Mouse (Mus musculus): ENCODE results near the gene Imp3. TPM values are rescaled to one million over a fixed set of nuclear protein-coding genes. Genes with fewer than 3 reads are reported as not detected.

Gene Imp3
- polyA plus RNA-seq, 1 experiment from 2014 or later = 74.5 TPM

DNA sequence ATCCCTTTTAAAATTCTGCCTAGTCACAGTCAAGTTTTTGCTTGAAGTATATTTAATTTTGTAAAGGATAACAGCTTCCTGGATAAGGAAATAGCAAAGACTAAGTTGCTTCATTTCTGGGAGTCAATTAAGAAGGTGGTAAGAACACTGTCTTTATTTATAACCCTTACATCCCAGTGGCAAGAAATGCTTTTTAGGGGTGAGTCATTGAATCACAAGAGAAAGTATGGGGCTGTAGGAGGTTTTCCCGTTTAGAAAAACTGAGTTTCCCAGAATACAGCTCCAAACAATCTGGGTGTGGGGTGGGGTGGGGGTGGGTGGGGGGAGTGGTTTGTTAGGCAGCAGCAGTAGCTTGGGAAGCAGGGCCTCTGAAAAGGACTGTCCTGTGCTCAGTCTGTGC, 44.2 kb downstream of the Imp3 start:
- Histone ChIP-seq H3K4me2 (no peak overlapping the region), H3K27ac (no peak overlapping the region), H3K9ac (no peak overlapping the region), H3K4me3 (no peak overlapping the region), H3K27me3 (no peaks in the 10 kb centered on the region), H3K4me1 (replicated peaks) (no peaks in the 10 kb centered on the region), H3K36me3 (peaks cover 60% of the 10 kb centered on the region), H3K9me3 (no peaks in the 10 kb centered on the region)
- 72% methylated on average over 1 of the region's 1 CpGs for WGBS
- ATAC-seq (ENCODE audit: low FRiP score) = no peak

Other genes with a start within 250 kb of the Imp3 start
- gene Lingo1, start 141.0 kb upstream of the Imp3 start, polyA plus RNA-seq (2015; fragmentation: Nextera tagmentation; extraction: Ambion mirVana) = 48.9 and 50.4 TPM in 2 replicates
- 0.18 TPM in 1 of 2 replicates, not detected in the other for gene Odf3l1, start 72.8 kb upstream of the Imp3 start, polyA plus RNA-seq (2015; fragmentation: Nextera tagmentation; extraction: Ambion mirVana)
- 4.2 and 5.2 TPM in 2 replicates for gene Cspg4, start 72.4 kb upstream of the Imp3 start, polyA plus RNA-seq (2015; fragmentation: Nextera tagmentation; extraction: Ambion mirVana)
- gene Snx33, start 9.1 kb upstream of the Imp3 start, polyA plus RNA-seq (2015; fragmentation: Nextera tagmentation; extraction: Ambion mirVana) = 2.9 and 3.7 TPM in 2 replicates
- gene Snupn, start 13.4 kb downstream of the Imp3 start, polyA plus RNA-seq (2015; fragmentation: Nextera tagmentation; extraction: Ambion mirVana) = 28.5 and 31.5 TPM in 2 replicates
- gene Ptpn9, start 57.4 kb downstream of the Imp3 start, polyA plus RNA-seq (2015; fragmentation: Nextera tagmentation; extraction: Ambion mirVana) = 22.7 and 23.1 TPM in 2 replicates
- gene Sin3a, start 134.6 kb downstream of the Imp3 start, polyA plus RNA-seq (2015; fragmentation: Nextera tagmentation; extraction: Ambion mirVana) = 26.0 and 28.8 TPM in 2 replicates
- 66.7 and 82.1 TPM in 2 replicates for gene Man2c1, start 193.2 kb downstream of the Imp3 start, polyA plus RNA-seq (2015; fragmentation: Nextera tagmentation; extraction: Ambion mirVana)
- 9.1 and 11.0 TPM in 2 replicates for gene Neil1, start 210.8 kb downstream of the Imp3 start, polyA plus RNA-seq (2015; fragmentation: Nextera tagmentation; extraction: Ambion mirVana)
- 163 and 171 TPM in 2 replicates for gene Commd4, start 220.9 kb downstream of the Imp3 start, polyA plus RNA-seq (2015; fragmentation: Nextera tagmentation; extraction: Ambion mirVana)

Measured in hindbrain, embryonic 13.5 days (tissue).